13 mouse cellular contexts compared by ENCODE assay signal in the genomic region with DNA sequence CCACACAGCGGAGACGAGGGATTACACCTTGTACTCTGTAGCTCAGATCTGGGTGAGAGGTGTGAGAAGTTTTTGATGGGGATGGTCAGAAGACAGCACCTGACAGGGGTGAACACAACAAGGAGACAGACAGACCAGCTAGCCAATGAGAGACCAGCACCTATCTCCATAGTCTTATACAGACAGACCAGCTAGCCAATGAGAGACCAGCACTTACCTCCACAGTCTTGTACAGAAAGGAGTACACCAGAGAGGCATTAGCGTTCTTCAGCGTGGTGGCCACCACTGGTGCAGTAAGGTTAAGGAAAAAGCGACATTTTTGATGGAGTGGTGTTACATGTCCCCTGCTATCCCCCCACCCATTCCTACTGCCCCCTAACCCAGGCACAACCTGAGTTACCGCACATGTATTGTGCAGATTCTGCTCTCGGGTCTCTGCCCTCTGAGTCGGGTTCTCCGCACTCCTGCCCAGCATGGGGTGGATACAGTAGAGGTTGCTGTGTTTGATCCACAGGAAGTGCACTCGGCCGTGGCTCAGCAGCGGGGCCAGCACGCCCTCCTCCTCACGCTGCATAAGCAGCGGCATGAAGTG. TPM values are rescaled to one million over a fixed set of nuclear protein-coding genes. Genes with fewer than 3 reads are reported as not detected.
DNase-seq lines count a peak whose midpoint lies in the region; ATAC-seq and TF ChIP-seq lines count a peak whose summit lies in the region.
"Had no signal": no experiment of that assay in that cellular context is flagged by ENCODE, and none has a peak within 500 bp of the region (broad histone marks: within the 10 kb centered on the region; RNA-seq: fewer than 3 reads in every experiment).

No protein-coding gene starts in this region.

- 0 out of 2 replicates have a peak overlapping the region, but pooled peaks have one; percentile 6 for H3K4me2 ChIP-seq in liver, embryonic 15.5 days
- H3K4me2 ChIP-seq in hindbrain, postnatal 0 days (ENCODE audit: low read depth, low read length): no peak overlapping the region
- H3K4me2 ChIP-seq: forebrain, embryonic 13.5 days; hindbrain, embryonic 15.5 days; limb, embryonic 15.5 days had no signal

- no peak overlapping the region for H3K27ac ChIP-seq in heart, embryonic 10.5 days
- no peak overlapping the region; the same call in none of the 2 replicates for H3K27ac ChIP-seq in bone marrow, adult 2 months (ENCODE audit: control insufficient read depth, insufficient read depth, low read depth, low read length, poor library complexity)
- H3K27ac ChIP-seq in liver, embryonic 15.5 days (replicated peaks): no peak overlapping the region
- H3K27ac ChIP-seq in hindbrain, postnatal 0 days: no peak overlapping the region
- H3K27ac ChIP-seq: forebrain, embryonic 13.5 days; hindbrain, embryonic 15.5 days; limb, embryonic 15.5 days had no signal

- no peaks in the 10 kb centered on the region for H3K9me3 ChIP-seq in heart, embryonic 10.5 days
- no peaks in the 10 kb centered on the region for H3K9me3 ChIP-seq in liver, embryonic 15.5 days (replicated peaks)
- H3K9me3 ChIP-seq in hindbrain, postnatal 0 days (ENCODE audit: low read length): no peaks in the 10 kb centered on the region
- H3K9me3 ChIP-seq: forebrain, embryonic 13.5 days; hindbrain, embryonic 15.5 days; limb, embryonic 15.5 days had no signal

- WGBS in heart, embryonic 10.5 days: 68% methylated on average over 15 of the region's 15 CpGs
- WGBS in bone marrow, adult 2 months: 35% methylated on average over 15 of the region's 15 CpGs
- WGBS in liver, embryonic 15.5 days (ENCODE audit: insufficient replicate concordance): 53% methylated on average over 15 of the region's 15 CpGs
- WGBS in hindbrain, postnatal 0 days: 70% methylated on average over 15 of the region's 15 CpGs

- H3K27me3 ChIP-seq in heart, embryonic 10.5 days (ENCODE audit: insufficient read depth, poor library complexity, severe bottlenecking): peaks cover 19% of the 10 kb centered on the region
- peaks cover 31% of the 10 kb centered on the region for H3K27me3 ChIP-seq in liver, embryonic 15.5 days
- no peaks in the 10 kb centered on the region for H3K27me3 ChIP-seq in hindbrain, postnatal 0 days (ENCODE audit: insufficient read depth, low read length)

- no peak overlapping the region for H3K9ac ChIP-seq in liver, embryonic 15.5 days
- no peak overlapping the region for H3K9ac ChIP-seq in hindbrain, postnatal 0 days (replicated peaks; ENCODE audit: low read length)
- H3K9ac ChIP-seq: forebrain, embryonic 13.5 days; hindbrain, embryonic 15.5 days; limb, embryonic 15.5 days had no signal

- H3K4me1 ChIP-seq in heart, embryonic 10.5 days: peaks cover 19% of the 10 kb centered on the region
- no peaks in the 10 kb centered on the region; the same call in 1 of the 2 replicates for H3K4me1 ChIP-seq in bone marrow, adult 2 months (ENCODE audit: control insufficient read depth, insufficient read depth, low read length)
- H3K4me1 ChIP-seq in liver, embryonic 15.5 days (replicated peaks): peaks cover 19% of the 10 kb centered on the region
- no peaks in the 10 kb centered on the region for H3K4me1 ChIP-seq in hindbrain, postnatal 0 days (ENCODE audit: insufficient read depth, low read length)
- H3K4me1 ChIP-seq: hindbrain, embryonic 15.5 days had no signal

- no peak for TF ChIP-seq POLR2A in bone marrow, adult 2 months (IDR thresholded peaks at IDR 0.05; ENCODE audit: borderline replicate concordance, control insufficient read depth, low read depth, low read length)

- no peak for TF ChIP-seq CTCF in bone marrow, adult 2 months (IDR thresholded peaks at IDR 0.05; ENCODE audit: control insufficient read depth, insufficient read depth, low read length)
- TF ChIP-seq CTCF in hindbrain, postnatal 0 days (IDR thresholded peaks at IDR 0.05; ENCODE audit: low read depth): no peak

- intact Hi-C loops in heart, postnatal 10 days (cut with DNase I): no loop called here

- 0 out of 2 replicates have a peak overlapping the region, but pooled peaks have one; percentile 22 for H3K4me3 ChIP-seq in heart, embryonic 10.5 days
- peak overlapping the region; percentile 39 for H3K4me3 ChIP-seq in bone marrow, adult 2 months (replicated peaks; ENCODE audit: control insufficient read depth, low read depth, low read length)
- H3K4me3 ChIP-seq in liver, embryonic 15.5 days (replicated peaks): no peak overlapping the region
- H3K4me3 ChIP-seq in hindbrain, postnatal 0 days (ENCODE audit: low read length): no peak overlapping the region
- H3K4me3 ChIP-seq: forebrain, embryonic 13.5 days; hindbrain, embryonic 15.5 days; limb, embryonic 15.5 days had no signal

- H3K36me3 ChIP-seq in heart, embryonic 10.5 days: no peaks in the 10 kb centered on the region
- H3K36me3 ChIP-seq in liver, embryonic 15.5 days (replicated peaks): no peaks in the 10 kb centered on the region
- H3K36me3 ChIP-seq in hindbrain, postnatal 0 days (ENCODE audit: insufficient read depth, low read length): no peaks in the 10 kb centered on the region
- H3K36me3 ChIP-seq: hindbrain, embryonic 15.5 days; limb, embryonic 15.5 days had no signal

- no peak for DNase-seq in heart, embryonic 10.5 days (ENCODE audit: low spot score)
- no peak for DNase-seq in heart, postnatal 10 days
- peak; percentile 90 for DNase-seq in A20 (ENCODE audit: low read depth, low spot score)
- DNase-seq in left cerebral cortex, adult 11 months (ENCODE audit: low spot score): no peak
- no peak for DNase-seq in neural tube, embryonic 10.5 days (ENCODE audit: extremely low spot score, low spot score)
- DNase-seq in hindbrain, postnatal 0 days (ENCODE audit: low spot score): no peak
- DNase-seq: cerebellum, adult 18-20 months had no signal

- ATAC-seq in liver, embryonic 15.5 days (ENCODE audit: insufficient read depth): no peak
- no peak for ATAC-seq in hindbrain, postnatal 0 days
- ATAC-seq: forebrain, embryonic 13.5 days; midbrain, embryonic 16.5 days had no signal

RNA-seq across cellular contexts. Expression of a gene that starts 2.9 kb away (rescaled TPM):
- 2.0 and 6.1 TPM in 2 replicates for polyA plus RNA-seq in heart, embryonic 10.5 days (2016; fragmentation: Nextera tagmentation; extraction: Ambion mirVana)
- total RNA-seq in heart, postnatal 10 days (2021): not detected
- polyA plus RNA-seq in bone marrow, adult 2 months (2011; ENCODE audit: insufficient read depth, insufficient read length, low replicate concordance, missing spikeins): 1.8 TPM in 1 of 2 replicates, not detected in the other
- 0.28 and 0.68 TPM in 2 replicates for polyA plus RNA-seq in liver, embryonic 15.5 days (2015; fragmentation: Nextera tagmentation; extraction: Ambion mirVana)
- 2.5 and 7.0 TPM in 2 replicates for total RNA-seq in hindbrain, postnatal 0 days (2014; rRNA removed)
- 3.8 and 3.9 TPM in 2 replicates for polyA plus RNA-seq in hindbrain, postnatal 0 days (2015; fragmentation: Nextera tagmentation; extraction: Ambion mirVana)

RNA-seq across cellular contexts. Expression of a gene that starts 11.3 kb away (rescaled TPM):
- polyA plus RNA-seq in heart, embryonic 10.5 days (2016; fragmentation: Nextera tagmentation; extraction: Ambion mirVana): 69.2 and 70.4 TPM in 2 replicates
- 10 to 100 TPM; 86.7 to 95.4 TPM for total RNA-seq in heart, postnatal 10 days (2021)
- polyA plus RNA-seq in bone marrow, adult 2 months (2011; ENCODE audit: insufficient read depth, insufficient read length, low replicate concordance, missing spikeins): 57.3 and 106 TPM in 2 replicates
- polyA plus RNA-seq in liver, embryonic 15.5 days (2015; fragmentation: Nextera tagmentation; extraction: Ambion mirVana): 16.7 and 17.6 TPM in 2 replicates
- total RNA-seq in hindbrain, postnatal 0 days (2014; rRNA removed): 58.5 and 68.0 TPM in 2 replicates
- 52.6 and 58.8 TPM in 2 replicates for polyA plus RNA-seq in hindbrain, postnatal 0 days (2015; fragmentation: Nextera tagmentation; extraction: Ambion mirVana)

RNA-seq across cellular contexts. Expression of a gene that starts 18.0 kb away (rescaled TPM):
- polyA plus RNA-seq in heart, embryonic 10.5 days (2016; fragmentation: Nextera tagmentation; extraction: Ambion mirVana): 69.0 and 93.4 TPM in 2 replicates
- 10 to 100 TPM; 24.5 to 25.3 TPM for total RNA-seq in heart, postnatal 10 days (2021)
- 84.1 and 99.0 TPM in 2 replicates for polyA plus RNA-seq in bone marrow, adult 2 months (2011; ENCODE audit: insufficient read depth, insufficient read length, low replicate concordance, missing spikeins)
- polyA plus RNA-seq in liver, embryonic 15.5 days (2015; fragmentation: Nextera tagmentation; extraction: Ambion mirVana): 129 and 144 TPM in 2 replicates
- total RNA-seq in hindbrain, postnatal 0 days (2014; rRNA removed): 115 and 123 TPM in 2 replicates
- 134 and 142 TPM in 2 replicates for polyA plus RNA-seq in hindbrain, postnatal 0 days (2015; fragmentation: Nextera tagmentation; extraction: Ambion mirVana)

RNA-seq across cellular contexts. Expression of a gene that starts 21.5 kb away (rescaled TPM):
- 14.5 and 21.3 TPM in 2 replicates for polyA plus RNA-seq in heart, embryonic 10.5 days (2016; fragmentation: Nextera tagmentation; extraction: Ambion mirVana)
- 10 to 100 TPM; 18.9 to 19.7 TPM for total RNA-seq in heart, postnatal 10 days (2021)
- polyA plus RNA-seq in bone marrow, adult 2 months (2011; ENCODE audit: insufficient read depth, insufficient read length, low replicate concordance, missing spikeins): 50.1 and 105 TPM in 2 replicates
- polyA plus RNA-seq in liver, embryonic 15.5 days (2015; fragmentation: Nextera tagmentation; extraction: Ambion mirVana): 6.0 and 6.7 TPM in 2 replicates
- 14.8 and 15.3 TPM in 2 replicates for total RNA-seq in hindbrain, postnatal 0 days (2014; rRNA removed)
- 10.9 and 11.8 TPM in 2 replicates for polyA plus RNA-seq in hindbrain, postnatal 0 days (2015; fragmentation: Nextera tagmentation; extraction: Ambion mirVana)

RNA-seq across cellular contexts. Expression of a gene that starts 44.2 kb away (rescaled TPM):
- 50.6 and 57.9 TPM in 2 replicates for polyA plus RNA-seq in heart, embryonic 10.5 days (2016; fragmentation: Nextera tagmentation; extraction: Ambion mirVana)
- 10 to 100 TPM; 67.6 to 69.6 TPM for total RNA-seq in heart, postnatal 10 days (2021)
- polyA plus RNA-seq in bone marrow, adult 2 months (2011; ENCODE audit: insufficient read depth, insufficient read length, low replicate concordance, missing spikeins): 42.9 and 74.7 TPM in 2 replicates
- polyA plus RNA-seq in liver, embryonic 15.5 days (2015; fragmentation: Nextera tagmentation; extraction: Ambion mirVana): 97.2 and 118 TPM in 2 replicates
- total RNA-seq in hindbrain, postnatal 0 days (2014; rRNA removed): 24.8 and 38.6 TPM in 2 replicates
- polyA plus RNA-seq in hindbrain, postnatal 0 days (2015; fragmentation: Nextera tagmentation; extraction: Ambion mirVana): 32.1 and 35.5 TPM in 2 replicates

Comparison
In these comparisons a context has a peak if more than half of its experiments do, and no peak if none do; other contexts are left out.
1. H3K4me3 ChIP-seq: peak in heart, embryonic 10.5 days (single experiment) and bone marrow, adult 2 months (single experiment); none in liver, embryonic 15.5 days (single experiment) and hindbrain, postnatal 0 days (single experiment).